Mouse (Mus musculus) embryonic stem cell, embryonic (primary cell): ENCODE measurements around the gene Birc6.

Experiments used
- CTCF ChIA-PET, 4 experiments: fragments of 300-600 bp in 2 of 4; fragments of 350-600 bp in 2 of 4; sonication (Branson Sonifier 250); formaldehyde crosslinking; loops; one replicate each; lab custom pipeline; 2022; ENCODE audit warnings: inconsistent platforms in 2 of 4; lab: Charles Lee
- POLR2A ChIA-PET, 4 experiments: fragments of 300-600 bp in 2 of 4; fragments of 350-600 bp in 2 of 4; sonication (Branson Sonifier 250); formaldehyde crosslinking; loops; one replicate each; lab custom pipeline; 2022; ENCODE audit warnings: antibody characterized with exemption in 4 of 4, inconsistent platforms in 1 of 4; lab: Charles Lee

The Birc6 gene

GRCm38 (mm10) chr17:74717091-74717617, 189.1 kb downstream of the Birc6 start:
- CTCF ChIA-PET, result interaction anchor here in 2 of 4 experiments (1.3 to 1.4 kb wide), 2 partner anchors 16 to 45 kb away, joined by 3 read pairs; no protein-coding TSS in a partner anchor
- POLR2A ChIA-PET, result interaction anchor here in 3 of 4 experiments (0.6 to 3.8 kb wide), 17 partner anchors 9 to 358 kb away, joined by 3 to 21 read pairs (median 3); partner anchors contain the start of genes Birc6 (in 2 of the 3), Ltbp1 (in 1 of the 3) and Slc30a6 (in 1 of the 3)

DNA sequence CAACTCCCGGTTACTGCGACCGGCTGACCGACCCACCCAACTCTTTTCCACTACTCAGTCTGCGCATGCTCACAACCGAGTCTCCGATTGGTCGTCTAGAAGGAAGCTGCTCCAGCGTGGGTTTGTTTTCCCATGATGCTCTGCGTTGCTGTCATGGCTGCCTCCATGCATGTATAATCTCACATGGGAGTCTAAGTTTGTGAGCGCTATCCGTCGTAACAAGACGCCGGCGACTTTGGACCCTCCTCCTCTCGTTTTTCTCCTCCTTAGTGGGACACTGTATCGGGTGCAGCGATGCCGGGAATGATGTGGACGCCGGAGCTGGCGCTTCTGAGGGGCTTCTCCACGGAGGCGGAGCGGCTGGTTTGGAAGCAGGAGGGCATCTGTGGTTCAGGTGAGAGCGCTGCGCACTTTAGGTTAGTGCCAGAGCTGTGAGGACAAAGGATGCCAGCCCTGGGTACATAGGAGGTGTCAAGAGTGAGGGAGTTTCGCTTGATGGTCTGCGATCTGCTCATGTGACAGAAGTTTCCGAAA, 189.6 kb downstream of the Birc6 start, which contains the start of gene Ttc27:
Ttc27 (plus strand) TSS at position 115 of the 534 bp plus-strand sequence.
- ChIA-PET CTCF (interaction anchor here in 1 of 4 experiments (0.6 kb wide), 1 partner anchor 45 kb away, joined by 4 read pairs; no protein-coding TSS in a partner anchor), POLR2A (interaction anchor here in 3 of 4 experiments (0.6 to 3.8 kb wide), 17 partner anchors 8 to 357 kb away, joined by 3 to 21 read pairs (median 3); partner anchors contain the start of genes Birc6 (in 3 of the 3), Ltbp1 (in 1 of the 3) and Slc30a6 (in 1 of the 3))

- ChIA-PET CTCF (interaction anchor here (0.6 to 1.3 kb wide), 13 partner anchors 10 to 377 kb away, joined by 3 to 15 read pairs (median 3); partner anchors contain the start of gene Ltbp1 (in 2 of the 4)), POLR2A (interaction anchor here in 1 of 4 experiments (0.6 to 1.6 kb wide), 5 partner anchors 12 to 196 kb away, joined by 3 to 5 read pairs (median 3); no protein-coding TSS in a partner anchor)
These were observed 204.8 kb downstream of the Birc6 start for GRCm38 (mm10) chr17:74732872-74733271.

- POLR2A ChIA-PET, result interaction anchor here in 2 of 4 experiments (0.6 to 2.4 kb wide), 4 partner anchors 9 to 93 kb away, joined by 3 to 10 read pairs (median 3); no protein-coding TSS in a partner anchor
- CTCF ChIA-PET, result no interaction called here
These were observed 207.3 kb downstream of the Birc6 start for GRCm38 (mm10) chr17:74735392-74735791.

DNA sequence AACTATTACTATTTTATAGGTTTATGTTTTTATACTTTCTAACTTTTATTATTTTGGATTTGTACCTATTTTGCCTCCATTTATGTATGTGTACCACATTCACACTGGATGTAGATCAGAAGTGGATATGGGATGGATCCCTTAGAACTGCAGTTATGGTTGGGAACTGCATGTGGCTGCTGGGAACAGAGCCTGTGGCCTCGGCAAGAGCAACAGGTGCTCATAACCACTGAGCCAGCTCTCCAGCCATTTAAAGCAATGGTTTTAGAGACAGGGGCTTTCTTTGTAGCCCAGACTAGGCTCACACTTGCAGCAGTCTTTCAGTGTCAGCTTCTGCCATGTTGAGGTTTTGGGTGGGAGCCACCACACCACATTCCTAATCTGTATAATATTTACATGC, 221.6 kb downstream of the Birc6 start:
- POLR2A ChIA-PET, result no interaction called here
- CTCF ChIA-PET, result no interaction called here

- ChIA-PET CTCF (interaction anchor here in 1 of 4 experiments (0.5 kb wide), 1 partner anchor 433 kb away, joined by 5 read pairs; no protein-coding TSS in a partner anchor), POLR2A (interaction anchor here in 1 of 4 experiments (0.9 kb wide), 1 partner anchor 223 kb away, joined by 3 read pairs; the partner anchor contains the start of gene Birc6)
These were observed 222.9 kb downstream of the Birc6 start for GRCm38 (mm10) chr17:74751026-74751425.
